Mouse (Mus musculus) erythroblast, embryonic 14.5 days (primary cell): ENCODE measurements around the gene Ric3.

Experiments used
- GATA1 ChIP-seq: IDR thresholded peaks from 2 replicates; pipeline ENCODE4 v1.6.1; 2012; ENCODE audit warnings: low read length, inconsistent platforms, mixed read lengths
- TAL1 ChIP-seq: IDR thresholded peaks from 3 replicates; pipeline ENCODE4 v1.6.1; 2012; ENCODE audit warnings: low read length, inconsistent platforms, mixed read lengths

DNA sequence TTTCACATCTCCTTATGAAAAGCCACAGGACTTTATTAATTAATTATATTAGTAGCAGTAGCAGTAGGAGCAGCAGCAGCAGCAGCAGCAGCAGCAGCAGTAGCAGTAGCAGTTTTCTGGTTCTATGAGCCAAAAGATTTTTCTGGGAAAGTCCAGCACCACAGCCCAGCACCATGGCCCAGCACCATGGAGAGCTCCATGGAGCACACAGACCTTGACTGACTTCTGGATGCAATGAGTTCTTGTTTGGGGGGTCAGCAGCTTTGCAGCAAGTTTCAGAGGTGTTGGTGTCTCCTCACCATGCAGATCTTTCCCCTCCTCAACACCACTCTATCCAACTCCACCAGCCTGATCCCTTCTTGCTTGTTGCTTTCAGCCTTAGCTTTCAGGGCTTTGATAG lies 46.3 kb upstream of the Ric3 start:
- TF ChIP-seq GATA1 (no peak), TAL1 (no peak)
